Mouse (Mus musculus): Measurements from ENCODE around the gene Rrn3. TPM values are rescaled to one million over a fixed set of nuclear protein-coding genes. Genes with fewer than 3 reads are reported as not detected.
A peak's percentile ranks its signal among the peaks of the same experiment; 100 is the strongest.

Gene Rrn3
- total RNA-seq, 1 experiment from 2014 or later, result 43.6 TPM

DNA sequence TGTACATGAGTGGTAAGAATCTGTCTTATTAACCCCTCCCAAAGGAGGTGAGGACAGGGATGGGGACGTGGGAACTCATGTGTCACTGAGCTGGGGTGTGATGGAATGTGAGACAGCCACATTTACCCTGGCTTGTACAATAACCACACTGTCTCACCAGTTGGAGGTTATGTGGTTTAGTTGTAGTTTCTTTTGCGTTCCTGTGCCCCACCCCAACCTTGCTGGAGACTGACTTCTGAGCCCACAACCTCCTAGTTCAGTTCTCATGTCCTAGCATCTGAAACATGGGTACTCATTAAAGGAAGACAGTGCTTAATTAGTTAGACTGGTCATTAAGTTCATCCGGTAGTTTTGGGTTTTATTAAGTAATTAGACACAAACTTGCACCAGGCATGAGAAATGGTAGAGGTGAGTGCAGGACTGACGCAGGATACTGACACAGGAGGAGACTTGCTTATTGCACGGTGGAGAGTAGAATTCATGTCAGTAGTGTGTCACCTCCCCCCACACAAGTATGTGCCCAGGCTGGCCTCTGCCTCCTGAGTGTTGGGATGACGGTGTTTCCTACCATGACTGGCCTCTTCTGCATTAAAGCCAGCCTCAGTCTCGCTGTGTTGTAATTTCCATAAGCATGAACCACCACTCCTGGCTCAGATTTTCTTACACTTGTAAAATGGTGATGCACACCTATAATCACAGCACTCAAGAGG, 45.4 kb downstream of the Rrn3 start:
- ATAC-seq (replicated peaks in 1 of 2; ENCODE audit: insufficient read depth in 1 of 2, low FRiP score in 2 of 2, low TSS enrichment in 1 of 2, low read depth in 1 of 2, poor library complexity in 2 of 2, severe bottlenecking in 2 of 2), result no peak

DNA sequence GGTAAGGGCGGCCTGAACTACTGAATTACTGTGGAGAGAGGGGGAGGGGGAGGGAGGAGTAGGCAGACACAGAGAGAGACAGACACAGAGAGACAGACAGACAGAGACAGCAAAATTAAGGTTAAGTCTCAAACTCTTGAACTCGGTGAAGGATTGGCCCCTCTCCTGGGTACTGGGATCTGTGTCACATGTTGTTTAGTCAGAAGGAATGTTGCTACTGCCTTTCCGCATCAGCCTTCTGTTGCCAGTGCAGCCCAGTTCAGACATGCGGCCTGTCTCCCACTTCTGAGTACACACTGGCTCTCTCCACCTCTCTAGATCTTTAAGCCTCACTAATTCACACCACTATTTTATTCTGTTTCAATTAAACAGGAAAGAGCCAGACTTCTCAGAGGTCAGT, 46.0 kb downstream of the Rrn3 start:
- ATAC-seq (replicated peaks in 1 of 2; ENCODE audit: insufficient read depth in 1 of 2, low FRiP score in 2 of 2, low TSS enrichment in 1 of 2, low read depth in 1 of 2, poor library complexity in 2 of 2, severe bottlenecking in 2 of 2), result no peak

DNA sequence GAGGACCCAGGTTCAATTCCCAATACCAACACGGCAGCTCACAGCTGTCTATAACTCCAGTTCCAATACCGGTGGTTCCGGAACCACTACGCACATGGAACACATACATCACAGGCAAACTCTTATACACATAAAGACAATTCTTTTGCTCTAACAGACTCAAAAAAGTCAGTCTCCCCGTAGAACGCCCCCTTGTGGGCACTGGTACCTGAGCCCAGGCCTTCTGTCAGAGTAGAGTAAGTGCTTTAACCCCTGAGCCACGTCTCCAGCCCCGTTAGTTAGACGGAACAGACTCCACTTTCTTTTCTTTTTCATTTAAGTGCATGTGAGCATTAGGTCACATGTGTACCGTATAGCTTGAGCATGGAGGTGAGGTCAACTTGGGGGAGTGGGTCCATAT, 49.9 kb downstream of the Rrn3 start:
- ATAC-seq (replicated peaks in 1 of 2; ENCODE audit: insufficient read depth in 1 of 2, low FRiP score in 2 of 2, low TSS enrichment in 1 of 2, low read depth in 1 of 2, poor library complexity in 2 of 2, severe bottlenecking in 2 of 2), result no peak

DNA sequence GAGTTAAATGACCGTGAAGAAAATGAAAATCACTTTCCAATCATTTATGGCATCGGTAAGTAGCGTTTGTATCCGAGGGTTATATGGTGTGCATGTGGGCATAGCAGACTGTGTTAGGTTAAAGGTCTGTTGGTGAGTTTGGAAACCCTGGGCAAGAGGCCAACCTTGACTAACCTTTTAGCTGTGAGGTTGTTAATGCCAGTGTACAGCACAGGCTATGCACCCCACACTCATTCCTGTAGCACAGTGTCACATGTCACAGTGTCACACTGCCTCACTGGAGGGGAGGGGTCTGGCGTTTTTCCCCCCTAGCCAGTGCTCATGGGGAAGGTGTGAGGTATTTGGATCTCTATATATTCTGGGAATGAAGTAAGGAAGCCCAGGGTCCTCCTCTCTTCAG, 51.1 kb downstream of the Rrn3 start:
- no peak for ATAC-seq (replicated peaks in 1 of 2; ENCODE audit: insufficient read depth in 1 of 2, low FRiP score in 2 of 2, low TSS enrichment in 1 of 2, low read depth in 1 of 2, poor library complexity in 2 of 2, severe bottlenecking in 2 of 2)

DNA sequence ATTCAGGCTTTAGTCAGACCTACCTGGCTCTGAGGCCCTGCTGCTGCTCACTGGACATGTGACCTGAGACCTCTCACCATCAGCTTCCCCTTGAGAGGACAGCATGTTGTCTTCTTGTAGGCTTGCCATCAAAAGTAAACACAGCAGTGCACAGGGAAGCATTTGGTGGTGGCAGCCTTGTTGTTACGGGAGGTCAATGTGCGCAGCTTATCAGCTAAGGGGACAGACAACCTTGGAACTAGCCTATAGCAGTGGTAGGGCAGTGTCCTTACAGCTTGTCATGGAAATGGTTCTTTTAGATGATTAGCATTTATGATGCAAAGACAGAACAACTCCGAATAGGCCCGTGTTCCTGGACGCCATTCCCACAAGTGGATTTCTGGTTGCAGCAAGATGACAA, 53.9 kb downstream of the Rrn3 start:
- ATAC-seq (replicated peaks in 1 of 2; ENCODE audit: insufficient read depth in 1 of 2, low FRiP score in 2 of 2, low TSS enrichment in 1 of 2, low read depth in 1 of 2, poor library complexity in 2 of 2, severe bottlenecking in 2 of 2), result no peak

DNA sequence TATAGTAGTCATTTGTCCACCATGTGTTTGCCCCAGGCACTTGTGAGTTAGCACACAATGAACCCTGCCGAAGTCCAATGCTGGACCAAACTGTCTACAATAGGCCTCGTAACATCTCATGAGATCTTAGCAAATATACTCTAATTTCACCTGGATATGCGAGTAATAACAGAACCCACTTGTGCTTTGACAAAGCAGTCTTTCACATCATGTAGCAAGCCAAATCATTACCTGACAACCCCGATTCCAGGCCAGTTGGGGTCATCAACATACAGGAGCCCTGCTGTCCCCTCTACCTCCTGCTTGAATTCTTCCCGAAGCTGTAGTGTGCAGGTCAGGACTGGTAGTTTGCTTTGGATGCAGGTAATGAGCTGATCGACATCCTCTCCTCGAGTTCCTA, 59.5 kb downstream of the Rrn3 start:
- no peak for ATAC-seq (replicated peaks in 1 of 2; ENCODE audit: insufficient read depth in 1 of 2, low FRiP score in 2 of 2, low TSS enrichment in 1 of 2, low read depth in 1 of 2, poor library complexity in 2 of 2, severe bottlenecking in 2 of 2)

DNA sequence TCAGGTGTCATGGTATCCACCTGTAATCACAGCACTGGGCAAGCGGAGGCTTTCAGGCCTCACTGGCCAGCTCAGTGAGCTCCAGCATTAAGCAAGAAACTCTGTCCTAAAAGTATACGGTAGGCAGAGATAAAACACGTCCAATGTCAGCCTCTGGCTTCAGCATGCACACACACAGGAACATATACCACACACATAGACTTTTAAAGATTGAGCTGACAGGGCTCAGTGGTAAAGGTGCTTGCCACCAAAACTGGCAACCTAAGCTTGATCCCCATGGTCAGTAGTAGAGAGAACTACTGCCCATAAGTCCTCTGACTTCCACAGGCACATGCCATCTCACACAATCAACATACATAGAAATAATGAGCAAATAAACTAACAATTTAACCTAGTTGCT, 60.4 kb downstream of the Rrn3 start:
- ATAC-seq (replicated peaks in 1 of 2; ENCODE audit: insufficient read depth in 1 of 2, low FRiP score in 2 of 2, low TSS enrichment in 1 of 2, low read depth in 1 of 2, poor library complexity in 2 of 2, severe bottlenecking in 2 of 2), result no peak

DNA sequence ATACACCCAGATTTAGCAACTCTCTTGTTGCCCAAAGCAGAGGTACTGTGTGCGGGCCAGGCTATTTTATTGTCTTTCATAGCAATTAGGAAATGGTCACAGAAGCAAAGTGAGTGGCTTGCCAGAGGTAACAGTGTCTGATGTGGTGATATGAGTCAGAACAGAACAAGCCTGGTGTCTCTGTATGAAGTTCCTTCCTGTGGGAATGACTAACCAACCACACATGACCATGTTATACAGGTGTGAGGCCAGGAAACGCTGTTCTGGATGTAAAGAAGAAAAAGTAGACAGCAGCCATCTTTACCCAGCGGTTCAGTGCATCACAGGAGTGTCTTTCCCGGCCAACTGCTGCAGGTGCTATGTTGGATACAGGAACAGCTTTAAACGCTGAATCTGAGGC, 64.5 kb downstream of the Rrn3 start:
- ATAC-seq (replicated peaks in 1 of 2; ENCODE audit: insufficient read depth in 1 of 2, low FRiP score in 2 of 2, low TSS enrichment in 1 of 2, low read depth in 1 of 2, poor library complexity in 2 of 2, severe bottlenecking in 2 of 2), result no peak

DNA sequence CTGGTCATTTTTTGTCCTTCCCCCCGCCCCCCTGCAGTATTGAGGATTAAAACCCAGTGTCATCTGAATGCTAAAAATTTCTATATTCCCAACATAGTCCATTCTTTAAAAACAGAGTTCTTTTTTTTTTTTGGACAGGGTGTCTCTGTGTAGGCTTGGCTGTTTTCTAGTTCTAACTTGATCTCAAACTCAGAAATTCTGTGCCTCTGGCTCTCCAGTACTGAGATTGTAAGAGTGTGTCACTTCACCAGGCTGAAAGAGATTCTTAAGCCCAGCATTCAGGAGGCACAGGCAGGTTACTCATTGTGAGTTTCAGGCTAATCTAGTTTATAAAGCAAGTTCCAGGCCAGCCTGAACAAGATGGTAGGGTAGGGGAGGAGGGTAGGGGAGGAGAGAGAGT, 66.2 kb downstream of the Rrn3 start:
- ATAC-seq (replicated peaks in 1 of 2; ENCODE audit: insufficient read depth in 1 of 2, low FRiP score in 2 of 2, low TSS enrichment in 1 of 2, low read depth in 1 of 2, poor library complexity in 2 of 2, severe bottlenecking in 2 of 2), result no peak

DNA sequence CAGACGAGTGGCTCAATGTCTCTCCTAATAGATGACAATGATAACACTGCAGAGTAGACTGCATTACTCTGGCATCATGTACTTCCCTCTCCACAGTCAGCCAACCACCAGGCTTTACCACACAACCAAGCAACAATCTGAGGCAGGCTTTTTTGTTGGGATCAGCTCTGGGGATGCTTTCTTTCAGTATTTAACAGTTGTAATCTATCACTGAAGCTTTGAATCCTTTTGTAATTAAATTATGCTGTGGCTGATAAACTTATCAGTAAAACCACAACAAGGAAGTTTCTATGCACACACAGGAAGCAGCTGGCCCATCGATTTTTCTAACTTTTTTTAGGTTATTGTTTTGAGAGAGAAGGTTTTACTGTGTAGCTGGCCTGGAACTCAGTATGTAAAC, 67.8 kb downstream of the Rrn3 start:
- ATAC-seq (replicated peaks in 1 of 2; ENCODE audit: insufficient read depth in 1 of 2, low FRiP score in 2 of 2, low TSS enrichment in 1 of 2, low read depth in 1 of 2, poor library complexity in 2 of 2, severe bottlenecking in 2 of 2), result peak; percentile 48 to 65

DNA sequence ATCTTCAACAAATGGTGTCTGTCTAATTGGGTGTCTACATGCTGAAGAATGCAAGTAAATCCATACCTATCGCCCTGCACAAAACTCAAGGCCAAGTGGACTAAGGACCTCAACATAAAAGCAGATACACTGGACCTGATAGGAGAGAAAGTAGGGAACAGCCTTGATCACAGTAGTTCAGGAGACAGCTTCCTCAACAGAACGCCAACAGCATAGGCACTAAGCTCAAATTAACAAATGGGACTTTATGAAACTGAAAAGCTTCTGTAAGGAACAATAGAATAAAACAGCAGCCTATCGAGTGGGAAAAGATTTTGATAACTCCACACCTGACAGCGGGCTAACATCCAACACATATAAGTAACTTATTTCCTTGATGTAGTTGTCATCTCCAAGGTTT, 70.9 kb downstream of the Rrn3 start:
- ATAC-seq (replicated peaks in 1 of 2; ENCODE audit: insufficient read depth in 1 of 2, low FRiP score in 2 of 2, low TSS enrichment in 1 of 2, low read depth in 1 of 2, poor library complexity in 2 of 2, severe bottlenecking in 2 of 2), result no peak

DNA sequence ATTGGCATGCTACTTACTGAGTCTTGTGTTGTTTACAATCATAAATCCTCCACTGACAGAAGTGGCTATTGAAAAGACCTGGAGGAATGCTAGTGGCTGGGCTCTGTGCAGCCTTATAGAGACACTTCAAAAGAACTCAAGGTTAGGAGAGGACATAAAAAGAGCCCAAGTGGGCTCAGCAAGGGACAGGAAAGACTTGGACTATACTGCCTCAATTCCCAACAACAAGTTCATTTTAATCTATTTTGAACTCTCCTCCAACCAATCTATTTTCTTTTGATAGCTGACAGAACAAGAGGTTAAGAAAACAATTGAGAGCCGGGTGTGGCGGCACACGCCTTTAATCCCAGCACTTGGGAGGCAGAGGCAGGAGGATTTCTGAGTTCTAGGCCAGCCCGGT, 73.4 kb downstream of the Rrn3 start:
- ATAC-seq (replicated peaks in 1 of 2; ENCODE audit: insufficient read depth in 1 of 2, low FRiP score in 2 of 2, low TSS enrichment in 1 of 2, low read depth in 1 of 2, poor library complexity in 2 of 2, severe bottlenecking in 2 of 2), result no peak

Other genes starting within 250 kb of the Rrn3 start
- 57.7 and 84.7 TPM in 2 replicates for gene Parn, start 112.5 kb upstream of the Rrn3 start, total RNA-seq (2017)
- 69.7 and 83.0 TPM in 2 replicates for gene Bfar, start 108.8 kb upstream of the Rrn3 start, total RNA-seq (2017)
- 13.5 and 18.8 TPM in 2 replicates for gene 3110001I22Rik, start 108.8 kb upstream of the Rrn3 start, total RNA-seq (2017)
- gene Pla2g10, start 49.7 kb upstream of the Rrn3 start, total RNA-seq (2017), result not detected in 2 replicates
- 69.9 and 82.7 TPM in 2 replicates for gene Ntan1, start 38.1 kb downstream of the Rrn3 start, total RNA-seq (2017)
- 103 and 109 TPM in 2 replicates for gene Pdxdc1, start 122.4 kb downstream of the Rrn3 start, total RNA-seq (2017)
- gene Mpv17l, start 122.5 kb downstream of the Rrn3 start, total RNA-seq (2017), result 0.10 and 1.8 TPM in 2 replicates
- 0.31 TPM in 1 of 2 replicates, not detected in the other for gene 2900011O08Rik, start 205.9 kb downstream of the Rrn3 start, total RNA-seq (2017)
- 2.1 and 2.4 TPM in 2 replicates for gene Ifitm7, start 206.2 kb downstream of the Rrn3 start, total RNA-seq (2017)